Mouse (Mus musculus): ENCODE results near the gene Whrn.

- TF ChIP-seq POLR2A (IDR thresholded peaks at IDR 0.05; ENCODE audit: extremely low read depth, insufficient read depth, low read length) = no peak
- TF ChIP-seq CTCF (IDR thresholded peaks at IDR 0.05; ENCODE audit: low read depth, low read length) = no peak
These were observed 87.5 kb downstream of the Whrn start for GRCm38 (mm10) chr4:63408247-63408646.
